Mouse (Mus musculus): Measurements from ENCODE around the gene Ppp1r9a.

The Ppp1r9a gene

GRCm38 (mm10) chr6:5037225-5037624 is 134.5 kb downstream of the Ppp1r9a start:
- intact Hi-C loops (cut with DNase I) = no loop called here

- intact Hi-C loops (cut with DNase I) = no loop called here
Observed at GRCm38 (mm10) chr6:5038140-5038749, 135.5 kb downstream of the Ppp1r9a start.

- intact Hi-C loops (cut with DNase I) = no loop called here
Observed at GRCm38 (mm10) chr6:5039316-5039715, 136.6 kb downstream of the Ppp1r9a start.

GRCm38 (mm10) chr6:5045854-5046253 is 143.1 kb downstream of the Ppp1r9a start:
- intact Hi-C loops (cut with DNase I) = no loop called here

GRCm38 (mm10) chr6:5048025-5048424 is 145.3 kb downstream of the Ppp1r9a start:
- intact Hi-C loops (cut with DNase I) = no loop called here

GRCm38 (mm10) chr6:5052309-5052708 is 149.6 kb downstream of the Ppp1r9a start:
- intact Hi-C loops (cut with DNase I) = no loop called here

- intact Hi-C loops (cut with DNase I) = no loop called here
Observed at GRCm38 (mm10) chr6:5054446-5055095, 151.9 kb downstream of the Ppp1r9a start.

- intact Hi-C loops (cut with DNase I) = no loop called here
Observed at GRCm38 (mm10) chr6:5074736-5075135, 172.0 kb downstream of the Ppp1r9a start.

GRCm38 (mm10) chr6:5075680-5076079 is 173.0 kb downstream of the Ppp1r9a start:
- intact Hi-C loops (cut with DNase I) = no loop called here

- intact Hi-C loops (cut with DNase I) = no loop called here
Observed at GRCm38 (mm10) chr6:5078009-5078408, 175.3 kb downstream of the Ppp1r9a start.

- intact Hi-C loops (cut with DNase I) = no loop called here
Observed at GRCm38 (mm10) chr6:5079108-5079507, 176.4 kb downstream of the Ppp1r9a start.

- intact Hi-C loops (cut with DNase I) = no loop called here
Observed at GRCm38 (mm10) chr6:5080094-5080493, 177.4 kb downstream of the Ppp1r9a start.

- intact Hi-C loops (cut with DNase I) = no loop called here
Observed at GRCm38 (mm10) chr6:5080496-5080895, 177.8 kb downstream of the Ppp1r9a start.

- intact Hi-C loops (cut with DNase I) = no loop called here
Observed at GRCm38 (mm10) chr6:5081099-5081498, 178.4 kb downstream of the Ppp1r9a start.

- intact Hi-C loops (cut with DNase I) = no loop called here
Observed at GRCm38 (mm10) chr6:5082144-5082543, 179.4 kb downstream of the Ppp1r9a start.

GRCm38 (mm10) chr6:5082740-5083139 is 180.0 kb downstream of the Ppp1r9a start:
- intact Hi-C loops (cut with DNase I) = no loop called here

GRCm38 (mm10) chr6:5083957-5084356 is 181.2 kb downstream of the Ppp1r9a start:
- intact Hi-C loops (cut with DNase I) = no loop called here

- intact Hi-C loops (cut with DNase I) = no loop called here
Observed at GRCm38 (mm10) chr6:5091873-5092272, 189.2 kb downstream of the Ppp1r9a start.

- intact Hi-C loops (cut with DNase I) = no loop called here
Observed at GRCm38 (mm10) chr6:5092795-5093194, 190.1 kb downstream of the Ppp1r9a start.

GRCm38 (mm10) chr6:5093516-5093915 is 190.8 kb downstream of the Ppp1r9a start:
- intact Hi-C loops (cut with DNase I) = no loop called here

- intact Hi-C loops (cut with DNase I) = no loop called here
Observed at GRCm38 (mm10) chr6:5095365-5095973, 192.8 kb downstream of the Ppp1r9a start.

GRCm38 (mm10) chr6:5097309-5097708 is 194.6 kb downstream of the Ppp1r9a start:
- intact Hi-C loops (cut with DNase I) = no loop called here

GRCm38 (mm10) chr6:5099282-5099681 is 196.6 kb downstream of the Ppp1r9a start:
- intact Hi-C loops (cut with DNase I) = no loop called here

Data from adrenal gland (tissue).